Mouse (Mus musculus) ovary, postnatal 10 days (tissue): ENCODE measurements around the gene Hoxb7.

ENCODE experiments used
- DNase-seq: peaks from one replicate; pipeline ENCODE4 v3.0.0; 2022; ENCODE audit warnings: low spot score

Hoxb7 gene

DNA sequence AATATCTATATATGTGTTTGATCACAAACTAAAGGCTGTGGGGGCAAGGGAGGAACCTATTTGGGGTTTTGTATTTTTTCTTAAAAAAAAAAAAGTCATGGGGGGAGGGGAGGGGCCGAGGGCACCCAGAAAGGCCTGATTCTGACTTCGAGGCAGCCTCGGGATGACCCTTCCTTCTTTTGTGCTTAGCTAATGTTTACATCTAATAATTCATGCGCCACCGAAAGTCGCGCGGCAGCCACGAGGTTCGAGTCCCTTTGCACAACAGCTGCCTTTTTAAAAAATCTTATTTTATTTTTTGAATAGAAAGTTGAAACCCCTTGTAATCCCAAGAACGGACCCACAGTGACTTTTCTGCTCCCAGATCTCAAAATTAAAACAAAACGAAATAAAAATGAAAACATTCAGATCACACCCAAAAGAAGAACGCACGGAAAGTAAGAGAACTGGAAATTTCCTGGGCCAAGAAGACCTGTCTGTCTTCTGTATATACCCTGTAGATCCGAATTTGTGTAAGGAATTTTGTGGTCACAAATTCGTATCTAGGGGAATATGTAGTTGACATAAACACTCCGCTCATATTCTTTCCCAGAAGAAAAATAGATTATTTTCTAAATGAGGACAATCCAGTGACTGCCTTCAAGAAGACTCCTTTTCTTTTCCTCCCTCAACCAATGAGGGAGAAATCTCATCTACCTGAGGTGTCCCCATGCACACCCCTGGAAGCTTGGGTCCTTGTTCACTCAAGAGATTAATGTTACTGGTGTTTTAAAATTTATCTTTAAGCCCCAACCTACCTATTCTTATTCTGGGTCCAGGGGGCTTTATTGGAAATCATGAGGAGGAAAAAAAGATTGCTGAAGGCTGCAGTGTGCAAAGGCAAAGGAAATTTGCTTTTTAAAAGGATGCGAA is 30.5 kb downstream of the Hoxb7 start:
- DNase-seq, result no peak

- DNase-seq, result no peak
These were observed 31.4 kb downstream of the Hoxb7 start, which contains the start of gene Hoxb4 for GRCm38 (mm10) chr11:96317608-96318367. Hoxb4 (plus strand) TSS chr11:96318267.

GRCm38 (mm10) chr11:96318368-96319070 is 32.1 kb downstream of the Hoxb7 start:
- no peak for DNase-seq

GRCm38 (mm10) chr11:96319071-96319902 is 32.9 kb downstream of the Hoxb7 start:
- no peak for DNase-seq

DNA sequence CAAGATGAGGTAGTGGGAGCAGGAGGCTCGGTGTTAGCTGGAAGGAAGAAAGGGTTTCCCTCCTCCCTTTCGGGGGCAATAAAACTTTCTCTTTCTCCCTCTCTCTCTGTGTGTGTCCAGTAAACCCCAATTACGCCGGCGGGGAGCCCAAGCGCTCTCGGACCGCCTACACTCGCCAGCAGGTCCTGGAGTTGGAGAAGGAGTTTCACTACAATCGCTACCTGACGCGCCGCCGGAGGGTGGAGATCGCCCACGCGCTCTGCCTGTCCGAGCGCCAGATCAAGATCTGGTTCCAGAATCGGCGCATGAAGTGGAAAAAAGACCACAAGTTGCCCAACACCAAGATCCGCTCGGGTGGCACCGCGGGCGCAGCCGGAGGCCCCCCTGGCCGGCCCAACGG is 33.5 kb downstream of the Hoxb7 start:
- DNase-seq, result no peak

GRCm38 (mm10) chr11:96320688-96321087 is 34.3 kb downstream of the Hoxb7 start:
- DNase-seq, result no peak

DNA sequence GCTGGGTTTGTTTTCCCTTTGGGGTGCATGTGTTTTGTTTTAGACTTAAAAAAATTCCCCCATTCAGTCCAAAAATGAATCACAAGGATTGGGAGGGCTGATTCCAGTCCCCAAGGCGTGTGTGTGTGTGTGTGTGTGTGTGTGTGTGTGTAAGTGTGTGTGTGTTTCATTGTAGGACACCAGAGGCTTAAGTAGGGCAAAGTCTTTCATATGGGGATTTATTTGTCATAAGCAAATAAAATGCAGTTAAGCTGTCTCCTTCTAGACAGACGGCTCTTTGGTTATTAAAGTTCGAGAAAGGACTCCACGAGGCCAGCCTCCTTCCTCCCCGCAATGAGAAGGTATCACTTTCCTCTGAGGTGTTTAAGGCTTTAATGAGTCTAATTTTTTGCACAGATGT is 35.4 kb downstream of the Hoxb7 start:
- DNase-seq, result no peak

DNA sequence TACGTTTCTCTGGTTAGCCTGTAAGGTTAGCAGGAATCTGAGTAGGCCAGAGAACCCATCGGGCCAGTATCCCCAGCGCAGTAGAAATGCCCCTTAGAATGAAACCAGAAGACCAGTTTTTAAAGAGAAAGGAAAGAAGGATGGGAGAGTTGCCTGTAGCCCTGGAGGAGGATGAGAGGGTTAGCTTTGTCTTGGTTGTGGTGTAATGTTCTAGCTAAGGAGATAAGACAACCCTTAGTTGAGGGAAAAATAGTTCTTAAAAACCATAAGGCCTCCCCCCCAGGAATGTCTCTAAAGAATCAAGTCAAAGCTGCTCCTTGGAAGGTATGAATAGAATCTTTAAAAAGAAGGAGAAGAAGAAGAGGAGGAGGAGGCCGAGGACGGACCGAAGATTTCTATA is 36.3 kb downstream of the Hoxb7 start:
- DNase-seq, result no peak

- DNase-seq, result no peak
These were observed 36.7 kb downstream of the Hoxb7 start, which contains the start of gene Hoxb3 for GRCm38 (mm10) chr11:96323154-96323553. Hoxb3 (plus strand) TSS chr11:96323326.

DNA sequence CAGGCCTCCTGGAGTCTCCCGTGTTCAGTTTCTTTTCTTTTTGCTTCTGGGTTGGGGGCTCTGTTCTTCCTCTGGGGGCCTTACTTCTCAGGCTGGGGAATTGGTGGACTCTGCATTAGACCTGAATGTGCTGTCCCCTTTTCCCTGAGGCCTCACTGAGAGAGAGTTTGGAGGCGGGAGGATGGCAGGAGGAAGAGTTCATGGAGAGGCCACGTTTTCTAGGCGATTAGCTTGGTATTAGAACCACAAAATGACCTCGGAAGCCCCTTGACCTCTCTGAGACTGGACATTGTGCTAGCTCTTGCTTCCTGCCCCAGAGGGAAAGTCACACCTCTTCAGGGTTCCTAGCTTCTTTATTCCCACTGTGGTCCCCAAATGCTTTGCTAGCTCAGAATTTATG is 37.7 kb downstream of the Hoxb7 start:
- DNase-seq, result no peak

- DNase-seq, result no peak
These were observed 38.5 kb downstream of the Hoxb7 start for GRCm38 (mm10) chr11:96324965-96325364.

GRCm38 (mm10) chr11:96325747-96326212 is 39.4 kb downstream of the Hoxb7 start:
- DNase-seq, result no peak

- DNase-seq, result no peak
These were observed 40.3 kb downstream of the Hoxb7 start for GRCm38 (mm10) chr11:96326705-96327104.

DNA sequence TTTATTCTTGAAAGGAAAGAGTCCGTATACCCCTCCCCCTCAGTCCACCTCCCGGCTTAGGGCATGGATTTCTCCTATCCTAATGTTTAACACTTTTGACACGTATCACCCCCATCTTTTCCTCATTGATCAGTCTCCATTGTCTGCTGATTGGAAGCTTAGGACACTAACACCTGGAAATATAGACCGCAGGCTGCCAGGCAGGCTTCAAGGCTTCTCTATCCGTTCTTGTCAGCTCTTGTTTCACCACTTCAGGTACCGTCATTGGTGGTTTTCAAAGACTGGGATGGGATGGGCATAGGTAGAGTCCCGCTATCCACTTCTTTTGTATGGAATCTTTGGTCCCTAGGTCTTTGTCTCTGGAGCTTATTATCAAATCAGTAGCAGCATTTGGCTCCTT is 40.7 kb downstream of the Hoxb7 start:
- no peak for DNase-seq

- DNase-seq, result no peak
These were observed 41.3 kb downstream of the Hoxb7 start for GRCm38 (mm10) chr11:96327750-96328149.

DNA sequence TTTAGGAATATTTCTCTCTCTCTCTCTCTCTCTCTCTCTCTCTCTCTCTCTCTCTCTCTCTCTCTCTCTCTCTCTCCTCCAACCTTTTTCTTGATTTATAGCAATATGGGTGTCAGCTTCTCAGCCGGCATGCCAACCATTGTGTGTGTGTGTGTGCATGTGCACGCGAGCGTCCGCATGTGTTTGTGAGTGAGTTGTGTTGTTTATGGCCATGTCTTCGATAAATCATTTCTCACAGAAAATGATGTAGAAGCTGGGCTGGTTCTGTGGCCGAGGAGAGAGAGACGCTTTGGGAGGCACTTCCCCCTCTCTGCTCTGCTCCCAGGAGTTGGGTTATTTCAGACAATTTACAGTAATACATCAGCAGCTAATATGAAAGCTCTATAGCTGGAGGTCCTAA is 42.2 kb downstream of the Hoxb7 start:
- DNase-seq, result no peak

GRCm38 (mm10) chr11:96332105-96332504 is 45.7 kb downstream of the Hoxb7 start:
- DNase-seq, result no peak

GRCm38 (mm10) chr11:96332618-96333032 is 46.2 kb downstream of the Hoxb7 start:
- no peak for DNase-seq

DNA sequence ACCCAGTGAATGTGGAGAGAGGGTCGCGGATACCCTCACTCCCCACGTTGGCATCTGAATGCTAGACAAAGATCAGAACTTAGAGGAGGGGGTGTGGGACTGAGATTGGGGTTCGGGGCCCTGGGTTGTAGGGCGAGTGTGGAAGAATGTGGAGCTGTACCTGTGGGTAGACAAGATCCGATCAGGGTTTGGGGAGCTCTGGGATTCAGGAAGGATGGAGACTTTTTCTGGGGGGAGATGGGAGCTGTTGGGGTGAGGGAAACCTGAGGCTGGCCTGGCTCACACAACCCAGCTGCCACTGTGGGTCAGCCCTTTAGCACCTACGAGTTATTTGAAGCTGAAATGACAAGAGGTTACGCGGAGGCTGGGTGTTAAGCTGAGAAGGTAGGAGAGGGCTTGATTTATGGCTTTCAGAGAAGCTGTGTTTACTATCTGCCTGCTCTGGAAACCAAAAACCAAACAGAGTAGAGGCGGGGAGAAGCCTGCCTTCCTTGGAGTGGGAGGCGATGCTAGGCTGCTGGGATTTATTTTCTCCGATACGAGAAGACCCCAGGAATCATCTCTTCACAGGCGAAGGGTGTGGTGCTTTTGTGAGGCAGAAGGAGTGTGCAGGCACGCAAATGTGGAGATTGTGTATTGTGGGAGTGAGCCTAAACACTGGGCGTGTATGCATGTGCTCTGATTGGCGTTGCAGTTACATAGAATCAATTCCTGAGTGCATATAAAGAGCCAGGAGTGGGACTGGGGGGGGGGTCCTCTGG is 47.0 kb downstream of the Hoxb7 start:
- DNase-seq, result no peak

DNA sequence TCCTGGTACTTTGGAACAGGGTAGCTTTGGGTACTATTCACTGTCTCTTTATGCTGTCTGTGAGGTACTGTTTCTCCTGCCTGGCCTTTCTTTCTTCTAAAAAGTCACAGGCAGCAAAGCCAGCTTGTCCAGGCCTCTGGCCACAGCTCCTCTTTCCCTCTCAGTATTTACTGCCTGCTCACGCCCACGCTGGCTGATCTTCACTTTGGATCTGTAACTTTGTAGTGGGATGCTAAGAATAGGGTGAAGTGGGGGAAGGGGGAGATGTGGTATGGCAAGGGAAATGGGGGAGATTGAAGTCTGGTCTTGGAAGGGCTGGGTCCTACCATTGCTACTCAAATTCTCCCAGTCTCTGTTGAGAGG is 47.6 kb downstream of the Hoxb7 start:
- no peak for DNase-seq

DNA sequence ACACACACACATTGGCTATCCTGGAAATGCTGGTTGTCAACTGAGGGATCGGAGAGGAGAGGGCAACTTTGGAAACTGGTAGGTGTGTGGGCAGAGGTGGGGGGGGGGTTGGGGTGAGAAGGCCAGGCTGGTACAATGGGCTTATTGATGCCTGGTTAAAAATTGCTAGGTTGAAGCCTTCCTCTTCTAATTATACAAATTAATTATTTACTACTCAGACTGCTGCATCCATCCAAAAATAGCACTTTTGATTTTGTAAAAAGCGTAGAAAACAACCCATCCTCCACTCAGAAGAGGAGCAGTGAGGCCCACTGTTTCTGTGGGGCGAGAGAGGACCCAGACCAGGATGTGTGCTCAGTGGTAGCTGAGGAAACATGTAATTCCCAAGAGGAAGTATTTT is 48.6 kb downstream of the Hoxb7 start:
- DNase-seq, result no peak
